Mouse (Mus musculus): ENCODE results near the gene Nrip1.

GRCm38 (mm10) chr16:76416060-76416438 is 42.4 kb upstream of the Nrip1 start:
- TF ChIP-seq MEF2A (IDR thresholded peaks at IDR 0.05; ENCODE audit: borderline replicate concordance, low read depth, low read length) (no peak), POLR2A (IDR thresholded peaks at IDR 0.05; ENCODE audit: low read depth, low read length) (no peak), CTCF (conservative IDR thresholded peaks at IDR 0.05 in 1 of 2, IDR thresholded peaks at IDR 0.05 in 1 of 2; ENCODE audit: low read depth in 2 of 2, low read length in 2 of 2) (no peak), NELFE (IDR thresholded peaks at IDR 0.05; ENCODE audit: low read depth, low read length) (no peak), JUND (conservative IDR thresholded peaks at IDR 0.05; ENCODE audit: low read depth, low read length) (no peak), MAFK (IDR thresholded peaks at IDR 0.05; ENCODE audit: insufficient replicate concordance, low read length) (no peak), ZNF384 (IDR thresholded peaks at IDR 0.05; ENCODE audit: low read depth, low read length) (no peak), RCOR1 (conservative IDR thresholded peaks at IDR 0.05; ENCODE audit: low read depth, low read length) (no peak), HCFC1 (IDR thresholded peaks at IDR 0.05; ENCODE audit: low read depth, low read length) (no peak)

All from CH12.LX (cell line).